Mouse (Mus musculus) central nervous system, embryonic 14 days (tissue): Measurements from ENCODE around the gene Tnfsf15. TPM values are rescaled to one million over a fixed set of nuclear protein-coding genes. Genes with fewer than 3 reads are reported as not detected.

ENCODE experiments used
- polyA plus RNA-seq: library from polyadenylated mRNA; depleted of rRNA; stranded (reverse); fragments of >200 nt; gene quantifications from 2 replicates; pipeline ENCODE4 v1.2.3, GENCODE M21; 2012; rRNA removed

The Tnfsf15 gene
- polyA plus RNA-seq, result 0.03 TPM in 1 of 2 replicates, not detected in the other

GRCm38 (mm10) chr4:63744693-63745171 lies at the start of gene Tnfsf15:
Gene Tnfsf15, minus strand, starts transcription at chr4:63745113.

Other genes with a start within 250 kb of the Tnfsf15 start
- gene Whrn, start 249.1 kb downstream of the Tnfsf15 start, polyA plus RNA-seq, result 28.2 and 28.8 TPM in 2 replicates
- gene Atp6v1g1, start 200.3 kb downstream of the Tnfsf15 start, polyA plus RNA-seq, result 202 and 240 TPM in 2 replicates
- 3.9 and 4.0 TPM in 2 replicates for gene Tmem268, start 186.3 kb downstream of the Tnfsf15 start, polyA plus RNA-seq
- gene Gm11213, start 139.9 kb downstream of the Tnfsf15 start, polyA plus RNA-seq, result not detected in 2 replicates
- gene Tex48, start 122.7 kb downstream of the Tnfsf15 start, polyA plus RNA-seq, result not detected in 2 replicates
- gene Gm11214, start 81.7 kb downstream of the Tnfsf15 start, polyA plus RNA-seq, result not detected in 2 replicates
- 0.05 and 0.06 TPM in 2 replicates for gene Tnfsf8, start 116.2 kb upstream of the Tnfsf15 start, polyA plus RNA-seq